Mouse (Mus musculus) left cerebral cortex, adult 2 months (tissue): ENCODE results near the gene Dab1. TPM values are rescaled to one million over a fixed set of nuclear protein-coding genes. Genes with fewer than 3 reads are reported as not detected.
A peak's percentile ranks its signal among the peaks of the same experiment; 100 is the strongest.

ENCODE experiments used
- DNase-seq, 2 experiments: peaks; one replicate each; pipeline ENCODE4 v3.0.0; 2021 to 2022; ENCODE audit warnings: low spot score in 2 of 2, mixed read lengths in 1 of 2; ENCODE audit errors: extremely low spot score in 1 of 2
- H3K27ac ChIP-seq: fragments of 200-600 bp; 2 replicates; pipeline ENCODE4 v1.8.1; 2022
- H3K4me3 ChIP-seq: fragments of 200-600 bp; 2 replicates; pipeline ENCODE4 v1.8.1; 2022
- CTCF ChIP-seq: fragments of 200-600 bp; IDR thresholded peaks from 2 replicates; pipeline ENCODE4 v1.8.1; 2022; ENCODE audit warnings: antibody characterized with exemption, mild to moderate bottlenecking, moderate library complexity
- intact Hi-C: fragments of 180-260 bp; cut with DNase I; formaldehyde crosslinking; loops from one replicate; pipeline ENCODE4 v1.15.1; 2025
- total RNA-seq, 2 experiments: library from RNA; stranded (reverse); gene quantifications; 2 replicates each; pipeline ENCODE4 v1.2.3; 2021

The Dab1 gene
- total RNA-seq, 2 experiments from 2014 or later: 121 to 131 TPM

- TF ChIP-seq CTCF: no peak; the same call in none of the 2 replicates
- intact Hi-C loops: loop anchor here (2.0 to 10.0 kb wide), 7 partner anchors 84 to 674 kb away; no protein-coding TSS in a partner anchor
- H3K4me3 ChIP-seq: peak overlapping the region; percentile 83
- DNase-seq: peak; percentile 62 to 72
- peak overlapping the region; percentile 93 for H3K27ac ChIP-seq
These were observed 749.4 kb downstream of the Dab1 start for GRCm38 (mm10) chr4:104368561-104369021.

GRCm38 (mm10) chr4:104369091-104369490 lies 749.9 kb downstream of the Dab1 start:
- intact Hi-C loops: loop anchor here (2.0 to 10.0 kb wide), 7 partner anchors 84 to 674 kb away; no protein-coding TSS in a partner anchor
- Histone ChIP-seq H3K4me3 (peak overlapping the region; percentile 83), H3K27ac (peak overlapping the region; percentile 55)
- no peak for TF ChIP-seq CTCF
- peak in 1 of 2 experiments; percentile 25 for DNase-seq

- no peak for TF ChIP-seq CTCF
- no peak for DNase-seq
- intact Hi-C loops: no loop called here
- Histone ChIP-seq H3K4me3 (no peak overlapping the region), H3K27ac (no peak overlapping the region)
These were observed 752.0 kb downstream of the Dab1 start for GRCm38 (mm10) chr4:104371136-104371535.

GRCm38 (mm10) chr4:104374191-104374590 lies 755.0 kb downstream of the Dab1 start:
- Histone ChIP-seq H3K27ac (no peak overlapping the region), H3K4me3 (no peak overlapping the region)
- no peak for TF ChIP-seq CTCF
- intact Hi-C loops: no loop called here
- no peak for DNase-seq

- no peak for DNase-seq
- intact Hi-C loops: no loop called here
- H3K4me3 ChIP-seq: no peak overlapping the region
- H3K27ac ChIP-seq: no peak overlapping the region
- TF ChIP-seq CTCF: no peak
These were observed 765.5 kb downstream of the Dab1 start for GRCm38 (mm10) chr4:104384704-104385103.

GRCm38 (mm10) chr4:104385272-104385671 lies 766.1 kb downstream of the Dab1 start:
- no peak overlapping the region for H3K27ac ChIP-seq
- intact Hi-C loops: no loop called here
- no peak overlapping the region for H3K4me3 ChIP-seq
- TF ChIP-seq CTCF: no peak
- no peak for DNase-seq

GRCm38 (mm10) chr4:104395515-104395914 lies 776.4 kb downstream of the Dab1 start:
- intact Hi-C loops: no loop called here
- Histone ChIP-seq H3K4me3 (no peak overlapping the region), H3K27ac (no peak overlapping the region)
- no peak for DNase-seq
- TF ChIP-seq CTCF: no peak

GRCm38 (mm10) chr4:104396095-104396494 lies 776.9 kb downstream of the Dab1 start:
- H3K4me3 ChIP-seq: no peak overlapping the region
- TF ChIP-seq CTCF: peak; percentile 28
- DNase-seq: no peak
- no peak overlapping the region for H3K27ac ChIP-seq
- intact Hi-C loops: no loop called here

- intact Hi-C loops: no loop called here
- DNase-seq: no peak
- H3K4me3 ChIP-seq: no peak overlapping the region
- no peak overlapping the region for H3K27ac ChIP-seq
- no peak for TF ChIP-seq CTCF
These were observed 780.1 kb downstream of the Dab1 start for GRCm38 (mm10) chr4:104399106-104399730.

- no peak for TF ChIP-seq CTCF
- Histone ChIP-seq H3K4me3 (no peak overlapping the region), H3K27ac (no peak overlapping the region)
- no peak for DNase-seq
- intact Hi-C loops: no loop called here
These were observed 784.9 kb downstream of the Dab1 start for GRCm38 (mm10) chr4:104404099-104404498.

- H3K27ac ChIP-seq: 0 out of 2 replicates have a peak overlapping the region, but pooled peaks have one; percentile 5
- no peak for DNase-seq
- no peak for TF ChIP-seq CTCF
- no peak overlapping the region for H3K4me3 ChIP-seq
- intact Hi-C loops: no loop called here
These were observed 791.8 kb downstream of the Dab1 start for GRCm38 (mm10) chr4:104410922-104411321.

GRCm38 (mm10) chr4:104415482-104415881 lies 796.3 kb downstream of the Dab1 start:
- TF ChIP-seq CTCF: no peak
- intact Hi-C loops: no loop called here
- DNase-seq: no peak
- Histone ChIP-seq H3K4me3 (no peak overlapping the region), H3K27ac (no peak overlapping the region)

- TF ChIP-seq CTCF: no peak
- no peak overlapping the region for H3K27ac ChIP-seq
- no peak for DNase-seq
- H3K4me3 ChIP-seq: no peak overlapping the region
- intact Hi-C loops: no loop called here
These were observed 799.2 kb downstream of the Dab1 start for GRCm38 (mm10) chr4:104418354-104418753.
